Mouse (Mus musculus): ENCODE measurements around the gene Myo18a.

Gene Myo18a

GRCm38 (mm10) chr11:77795216-77795615 is 32.2 kb downstream of the Myo18a start:
- no peak for DNase-seq (ENCODE audit: low spot score)

DNA sequence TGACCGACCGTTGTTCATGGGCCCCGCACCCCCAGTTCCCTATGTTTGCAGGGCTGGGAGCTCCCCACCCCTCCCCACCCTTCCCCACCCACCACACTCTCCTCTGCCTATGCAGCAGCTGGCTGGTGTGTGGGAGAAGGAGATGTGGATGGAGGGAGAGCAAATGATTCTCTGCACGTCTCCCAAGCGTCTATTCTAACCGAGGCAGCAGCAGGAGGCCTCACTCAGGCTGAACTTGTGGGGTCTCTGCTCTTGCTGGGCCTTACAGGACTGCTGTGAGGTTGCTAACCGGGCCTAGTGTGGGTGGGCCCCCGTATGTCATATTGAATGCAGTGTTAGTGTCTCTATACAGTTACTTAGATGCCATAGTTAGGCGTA is 37.4 kb downstream of the Myo18a start:
- DNase-seq (ENCODE audit: low spot score) = no peak

GRCm38 (mm10) chr11:77800869-77801701 is 38.0 kb downstream of the Myo18a start:
- peak; percentile 63 for DNase-seq (ENCODE audit: low spot score)

- no peak for DNase-seq (ENCODE audit: low spot score)
Observed at GRCm38 (mm10) chr11:77802341-77802865, 39.4 kb downstream of the Myo18a start.

DNA sequence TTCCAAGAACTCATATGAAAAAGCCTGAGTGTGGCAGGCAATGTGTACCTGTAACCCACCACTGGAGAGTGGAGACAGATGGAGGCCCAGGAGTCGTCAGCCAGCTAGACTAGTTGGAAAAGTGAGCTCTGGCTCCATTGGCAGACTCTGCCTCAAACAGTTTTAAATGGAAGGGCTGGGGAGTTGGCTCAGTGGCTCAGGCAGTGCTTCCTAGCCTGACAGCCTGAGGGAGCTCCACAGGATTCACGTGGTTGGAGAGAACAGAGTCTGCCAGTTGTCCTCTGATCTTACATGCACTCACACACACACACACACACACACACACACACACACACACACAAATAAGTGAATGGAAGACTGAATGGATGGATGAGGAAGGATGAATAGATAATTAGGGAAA is 43.2 kb downstream of the Myo18a start:
- no peak for DNase-seq (ENCODE audit: low spot score)

GRCm38 (mm10) chr11:77806855-77807254 is 43.8 kb downstream of the Myo18a start:
- no peak for DNase-seq (ENCODE audit: low spot score)

GRCm38 (mm10) chr11:77808051-77808465 is 45.0 kb downstream of the Myo18a start:
- no peak for DNase-seq (ENCODE audit: low spot score)

- DNase-seq (ENCODE audit: low spot score) = no peak
Observed at GRCm38 (mm10) chr11:77809215-77809614, 46.2 kb downstream of the Myo18a start.

DNA sequence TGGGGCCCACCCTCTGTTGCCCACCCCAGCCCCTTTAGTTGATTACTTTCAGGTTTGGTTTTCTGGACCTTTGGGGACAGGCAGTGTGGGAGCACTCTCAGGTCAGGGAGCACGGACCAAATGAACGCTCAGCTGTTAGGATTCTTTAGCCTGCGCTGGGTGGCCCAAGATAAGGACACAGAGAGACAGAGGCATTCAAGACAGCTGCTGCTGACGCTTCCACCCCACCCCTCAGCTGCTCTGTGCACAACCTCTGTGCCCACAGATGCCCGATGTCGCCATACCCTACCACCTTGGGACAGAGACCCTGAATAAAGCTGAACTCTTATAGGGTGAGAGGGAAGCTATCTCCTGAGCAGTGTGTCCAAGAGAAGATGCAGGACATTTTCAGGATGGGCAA is 47.0 kb downstream of the Myo18a start:
- no peak for DNase-seq (ENCODE audit: low spot score)

- DNase-seq (ENCODE audit: low spot score) = no peak
Observed at GRCm38 (mm10) chr11:77813969-77814368, 50.9 kb downstream of the Myo18a start.

DNA sequence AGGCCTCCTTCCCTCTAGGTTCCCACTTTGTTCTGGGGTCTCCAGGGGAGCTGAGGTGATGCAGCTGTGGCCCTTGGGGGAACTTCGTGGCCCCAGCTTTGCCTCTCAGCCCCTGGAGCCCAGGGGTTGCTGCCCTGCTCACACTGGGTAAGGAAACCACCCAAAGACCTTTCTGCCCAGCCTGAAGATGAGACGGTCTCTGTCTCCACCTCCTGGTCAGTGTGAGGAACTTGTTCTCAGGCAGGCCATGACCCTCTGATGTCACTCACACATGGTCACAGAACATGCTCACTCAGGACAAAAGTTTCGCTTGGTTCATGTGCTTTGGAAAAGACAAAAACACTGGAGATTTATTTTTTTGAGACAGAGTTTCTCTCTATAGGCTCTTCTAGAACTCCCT is 53.0 kb downstream of the Myo18a start:
- no peak for DNase-seq (ENCODE audit: low spot score)

DNA sequence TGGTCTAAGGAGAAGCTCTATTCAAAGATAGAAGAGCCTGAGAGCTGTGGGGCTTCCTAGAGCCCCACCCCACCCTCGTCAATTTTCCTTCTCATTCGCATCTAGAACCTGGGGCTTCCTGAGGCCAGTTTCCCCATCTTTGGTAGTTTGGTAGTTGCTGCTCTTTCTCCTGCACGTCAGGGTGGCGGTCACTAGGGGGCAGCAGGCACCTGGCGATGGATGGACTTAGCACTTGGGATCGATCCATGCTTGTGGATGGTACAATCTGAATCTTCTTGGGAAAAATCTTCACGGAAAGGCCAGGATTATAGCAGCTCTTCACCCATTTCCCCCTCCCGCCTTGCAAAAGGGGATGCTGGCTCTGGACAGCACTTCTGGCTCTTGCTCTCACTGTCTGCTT is 58.6 kb downstream of the Myo18a start:
- DNase-seq (ENCODE audit: low spot score) = peak; percentile 55

DNA sequence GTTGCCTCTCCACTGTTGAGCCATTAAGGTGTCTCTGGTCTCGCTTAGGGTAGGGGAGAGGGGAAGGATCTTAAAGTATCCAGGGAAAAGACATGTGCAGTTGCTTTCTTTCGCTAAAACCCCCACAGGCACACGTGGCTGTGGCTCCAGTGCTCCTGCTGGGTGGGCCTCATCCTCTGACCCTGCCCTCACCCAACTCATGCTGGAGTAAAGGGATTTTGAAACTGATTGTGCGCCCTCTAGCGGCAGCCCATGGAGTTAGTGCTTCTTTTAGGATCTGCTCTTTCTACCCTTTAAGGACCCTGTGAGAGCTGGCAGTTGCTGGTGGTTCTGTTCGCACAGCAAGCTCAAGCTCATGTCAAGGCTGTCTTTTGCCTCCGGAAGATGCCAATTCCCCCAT is 59.7 kb downstream of the Myo18a start:
- DNase-seq (ENCODE audit: low spot score) = peak; percentile 51

- DNase-seq (ENCODE audit: low spot score) = peak; percentile 73
Observed at GRCm38 (mm10) chr11:77825853-77826252, 62.8 kb downstream of the Myo18a start.

DNA sequence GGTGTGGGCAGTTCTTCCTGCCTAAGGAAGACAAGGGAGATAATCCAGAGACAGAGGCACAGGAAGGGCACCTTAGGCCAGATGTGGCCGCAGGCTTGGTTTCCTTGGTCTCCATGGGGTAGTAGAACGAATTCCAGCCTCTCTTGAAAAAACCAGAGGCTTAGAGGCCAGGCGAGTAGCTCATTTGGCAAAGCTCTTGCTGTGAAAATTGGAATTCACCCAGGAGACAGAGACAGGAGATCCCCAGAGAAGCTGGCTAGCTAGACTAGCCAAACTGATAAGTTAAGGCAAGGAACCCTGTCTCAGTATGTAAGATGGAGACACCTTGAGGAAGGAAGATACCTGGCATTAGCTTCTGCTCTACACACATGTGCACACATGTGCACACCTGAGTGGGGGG is 63.3 kb downstream of the Myo18a start:
- DNase-seq (ENCODE audit: low spot score) = no peak

- DNase-seq (ENCODE audit: low spot score) = peak; percentile 73
Observed at GRCm38 (mm10) chr11:77827241-77827995, 64.4 kb downstream of the Myo18a start.

DNA sequence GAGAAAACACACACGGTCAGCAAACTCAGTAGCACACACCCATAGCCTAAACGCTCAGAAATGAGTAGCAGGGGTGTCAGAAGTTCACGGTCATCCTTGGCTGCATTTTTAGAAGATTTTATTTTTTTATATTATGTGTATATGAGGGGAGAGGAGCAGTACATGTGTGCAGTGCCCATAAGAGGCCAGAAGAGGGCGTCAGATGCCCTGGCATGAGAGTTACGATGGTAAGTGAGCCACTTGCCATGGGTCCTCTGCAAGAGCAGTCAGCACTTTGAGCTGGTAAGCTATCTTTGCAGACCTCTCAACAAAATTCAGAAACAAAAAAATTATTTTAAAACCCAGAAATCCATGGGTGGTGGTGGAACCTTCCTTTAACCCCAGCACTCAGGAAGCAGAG is 65.1 kb downstream of the Myo18a start:
- DNase-seq (ENCODE audit: low spot score) = no peak

DNA sequence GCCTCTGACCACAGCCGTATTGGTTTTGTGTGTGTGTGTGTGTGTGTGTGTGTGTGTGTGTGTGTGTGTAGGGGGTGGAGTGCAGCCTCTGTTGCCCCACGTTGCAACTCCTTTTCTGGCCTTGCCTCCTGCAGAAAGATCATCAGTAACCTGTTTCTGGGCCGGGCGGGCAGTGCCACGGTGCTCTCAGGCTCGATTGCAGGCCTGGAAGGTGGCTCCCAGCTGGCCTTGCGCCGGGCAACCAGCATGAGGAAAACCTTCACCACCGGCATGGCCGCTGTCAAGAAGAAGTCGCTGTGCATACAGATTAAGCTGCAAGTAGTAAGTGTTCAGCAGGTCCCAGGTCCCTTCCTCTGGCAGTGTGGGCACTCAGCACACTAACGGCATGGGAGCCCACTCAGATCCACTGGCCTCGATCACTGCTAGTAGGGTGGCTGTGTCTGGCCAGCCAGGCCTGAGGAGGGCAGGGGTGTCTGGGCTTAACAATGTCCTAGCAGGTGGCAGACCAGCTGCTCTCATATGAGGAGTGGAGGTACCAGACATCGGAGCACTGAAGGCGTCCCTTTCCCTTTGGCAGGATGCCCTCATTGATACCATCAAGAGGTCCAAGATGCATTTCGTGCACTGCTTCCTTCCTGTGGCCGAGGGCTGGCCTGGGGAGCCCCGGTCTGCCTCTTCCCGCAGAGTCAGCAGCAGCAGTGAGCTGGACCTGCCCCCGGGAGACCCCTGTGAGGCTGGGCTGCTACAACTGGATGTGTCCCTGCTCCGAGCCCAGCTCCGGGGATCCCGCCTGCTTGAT is 66.2 kb downstream of the Myo18a start:
- no peak for DNase-seq (ENCODE audit: low spot score)

- DNase-seq (ENCODE audit: low spot score) = no peak
Observed at GRCm38 (mm10) chr11:77830875-77831274, 67.8 kb downstream of the Myo18a start.

GRCm38 (mm10) chr11:77832541-77832940 is 69.5 kb downstream of the Myo18a start:
- DNase-seq (ENCODE audit: low spot score) = peak; percentile 60

DNA sequence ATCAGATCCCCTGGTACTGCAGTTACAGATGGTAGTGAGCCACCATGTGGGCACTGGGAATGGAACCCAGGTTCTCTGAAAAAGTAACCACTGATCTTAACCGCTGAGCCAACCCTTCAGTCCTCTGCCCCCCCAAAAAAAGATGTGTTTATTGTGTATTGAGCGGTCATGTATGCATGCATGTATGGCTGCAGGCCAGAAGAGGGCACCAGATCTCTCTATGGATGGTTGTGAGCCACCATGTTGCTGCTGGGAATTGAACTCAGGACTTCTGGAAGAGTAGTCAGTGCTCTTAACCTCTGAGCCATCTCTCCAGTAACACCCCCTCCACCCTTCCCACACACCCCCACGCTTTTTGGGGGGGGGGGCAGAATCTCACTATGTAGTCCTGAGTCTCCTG is 72.1 kb downstream of the Myo18a start:
- no peak for DNase-seq (ENCODE audit: low spot score)

DNA sequence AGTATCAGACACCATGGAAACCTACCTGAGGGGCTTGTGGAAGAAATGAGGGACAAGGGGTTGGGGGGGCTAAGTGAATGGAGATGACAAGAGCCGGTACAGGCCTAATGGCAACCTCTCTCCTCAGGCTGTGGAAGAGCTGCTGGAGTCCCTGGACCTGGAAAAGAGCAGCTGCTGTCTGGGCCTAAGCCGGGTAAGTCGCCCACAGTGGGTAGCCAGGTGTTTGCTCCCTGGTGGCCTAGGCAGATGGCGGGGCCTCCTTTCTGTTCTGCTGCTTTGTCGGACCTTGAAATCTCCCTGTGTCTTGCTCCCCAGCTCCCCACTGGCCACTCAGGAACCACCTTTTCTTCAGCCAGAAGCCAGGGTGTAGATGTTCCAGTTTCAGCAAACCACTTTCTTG is 73.2 kb downstream of the Myo18a start:
- DNase-seq (ENCODE audit: low spot score) = no peak
